Mouse (Mus musculus) myocyte (in vitro differentiated cells): Measurements from ENCODE around the gene Rgs6.

Source experiments
- E2F4 ChIP-seq: IDR thresholded peaks from one replicate; pipeline ENCODE4 v1.6.1; 2011; ENCODE audit warnings: mild to moderate bottlenecking, control low read depth, moderate library complexity; ENCODE audit not compliant: insufficient read depth
- POLR2A ChIP-seq: IDR thresholded peaks from one replicate; pipeline ENCODE4 v1.6.1; 2011; ENCODE audit warnings: low read depth, mild to moderate bottlenecking, control low read depth, moderate library complexity; ENCODE audit not compliant: insufficient read length
- POLR2AphosphoS2 ChIP-seq: IDR thresholded peaks from one replicate; pipeline ENCODE4 v1.6.1; 2011; ENCODE audit warnings: low read depth, control low read depth; ENCODE audit not compliant: insufficient read length
- USF1 ChIP-seq: IDR thresholded peaks from one replicate; pipeline ENCODE4 v1.6.1; 2011; ENCODE audit warnings: low read depth, mild to moderate bottlenecking, control low read depth, moderate library complexity

GRCm38 (mm10) chr12:83112901-83113628, 525.0 kb downstream of the Rgs6 start:
- TF ChIP-seq POLR2A = no peak
- no peak for TF ChIP-seq USF1
- TF ChIP-seq POLR2AphosphoS2 = no peak
- TF ChIP-seq E2F4 = no peak
